Mouse (Mus musculus) brain, adult 10 weeks (tissue): Measurements from ENCODE around the gene Endou. TPM values are rescaled to one million over a fixed set of nuclear protein-coding genes. Genes with fewer than 3 reads are reported as not detected.

Experiments used
- polyA plus RNA-seq: library from polyadenylated mRNA; stranded (reverse); fragments of 350-450 nt; fragmentation: Illumina TruSeq; extraction: RNeasy Lipid Tissue Mini Kit (QIAGEN cat#74804); gene quantifications from one replicate; pipeline ENCODE4 v1.2.3, GENCODE M21; 2015; ENCODE audit warnings: low read depth, low replicate concordance

Endou gene
- 5.8 TPM for polyA plus RNA-seq

DNA sequence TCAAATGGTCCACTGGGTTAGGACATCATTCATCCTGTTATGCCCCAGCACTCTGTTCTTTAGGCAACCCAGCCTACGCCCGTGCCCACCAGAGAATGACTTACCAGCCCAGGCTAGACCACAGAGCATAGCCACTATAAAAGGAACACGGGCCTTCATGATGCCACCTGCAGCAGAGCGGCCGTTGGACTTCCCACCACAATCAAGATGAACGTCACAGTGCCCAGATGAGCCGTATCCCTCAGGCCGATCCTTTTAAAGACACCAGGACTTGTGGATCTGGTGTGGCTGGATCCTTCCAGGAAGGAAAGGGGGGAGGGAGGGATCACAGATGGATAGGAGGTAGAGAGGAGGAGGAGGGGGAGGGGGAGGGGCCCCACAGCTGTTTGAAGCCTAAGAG, at the start of gene Endou:
Endou (minus strand) TSS at position 229 of the 400 bp plus-strand sequence.

DNA sequence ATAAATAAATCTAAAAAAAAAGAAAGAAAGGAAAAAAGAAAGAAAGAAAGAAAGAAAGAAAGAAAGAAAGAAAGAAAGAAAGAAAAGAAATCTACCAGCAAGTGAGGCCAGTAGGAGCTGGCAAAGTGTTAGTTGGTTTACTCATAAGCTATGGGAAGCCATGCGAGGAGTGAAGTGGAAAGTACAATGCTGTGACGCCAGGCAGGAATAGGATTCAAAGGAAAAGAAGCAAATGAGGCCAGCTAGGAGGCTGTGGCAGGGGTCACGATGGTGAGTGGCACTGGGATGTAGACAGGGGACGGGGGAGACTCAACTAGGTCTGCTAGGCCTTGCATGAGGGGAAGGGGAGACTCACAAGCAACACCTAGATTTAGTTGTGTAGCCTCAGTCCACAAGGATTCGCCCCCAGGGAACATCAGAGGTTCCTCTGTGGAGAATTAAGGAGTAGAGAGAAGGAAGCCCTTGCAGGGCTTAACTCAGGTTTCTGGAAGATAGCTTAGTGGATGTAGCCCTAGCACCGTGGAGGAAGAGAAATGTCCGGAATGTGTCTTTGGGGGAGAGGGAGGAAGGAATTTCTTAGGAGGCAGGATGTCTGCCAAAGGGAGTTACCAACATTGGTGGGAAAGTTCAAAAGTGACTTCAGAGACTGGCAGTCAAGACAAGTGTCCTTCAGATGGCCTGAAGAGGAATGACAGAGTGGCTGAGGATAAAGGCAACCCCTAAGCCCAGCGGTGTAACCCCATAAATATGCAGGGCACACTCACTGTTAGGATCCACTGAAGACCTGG, 47.4 kb upstream of the Endou start, which contains the start of gene Slc48a1:
Slc48a1 (plus strand) TSS at position 210 of the 788 bp plus-strand sequence.

DNA sequence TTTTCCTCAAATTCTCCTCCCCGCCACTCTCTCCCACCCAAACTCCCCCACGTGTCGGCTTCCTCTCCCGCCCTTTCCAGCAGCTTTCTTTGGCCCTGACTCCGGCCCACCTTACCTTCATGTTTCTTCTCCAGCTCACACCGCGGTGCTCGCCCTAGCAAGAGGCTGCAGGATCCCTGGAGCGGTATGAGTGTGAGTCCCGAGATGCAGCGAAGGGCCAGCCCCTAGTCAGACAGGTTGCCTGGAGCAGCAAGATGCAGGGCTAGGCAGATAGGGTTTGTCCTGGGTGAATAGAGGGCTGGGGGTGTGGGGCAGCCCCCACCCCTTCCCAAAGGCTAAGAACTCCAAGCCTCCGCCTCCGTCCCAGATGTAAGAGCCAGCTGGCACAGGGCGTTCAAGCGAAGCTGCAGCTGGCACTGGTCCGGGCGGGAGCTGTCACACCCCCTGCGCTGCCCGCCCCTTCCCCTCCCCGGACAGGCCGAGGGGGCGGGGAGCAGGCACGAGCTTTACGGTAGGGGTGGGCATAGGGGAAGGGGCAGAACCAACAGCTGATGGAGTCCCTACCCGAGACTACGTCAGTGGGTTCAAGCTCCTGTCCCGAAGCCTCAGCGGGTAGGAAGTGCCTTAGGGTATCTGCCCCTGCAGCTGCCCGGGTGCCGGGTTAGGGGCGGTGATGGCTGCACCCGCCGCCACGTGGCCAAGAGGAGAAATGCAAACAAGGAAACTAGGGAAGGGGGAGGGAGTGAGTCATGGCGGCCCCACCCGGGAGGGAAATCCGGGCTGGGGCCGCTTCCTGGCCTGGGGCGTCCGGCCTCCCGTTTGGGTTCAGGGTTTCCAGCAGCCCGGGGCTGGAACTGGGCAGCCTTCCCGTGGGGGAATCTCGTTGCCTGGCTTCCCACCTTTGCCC, 36.4 kb upstream of the Endou start, which contains the start of gene Rapgef3:
Rapgef3 (minus strand) TSS at position 693 of the 907 bp plus-strand sequence.

DNA sequence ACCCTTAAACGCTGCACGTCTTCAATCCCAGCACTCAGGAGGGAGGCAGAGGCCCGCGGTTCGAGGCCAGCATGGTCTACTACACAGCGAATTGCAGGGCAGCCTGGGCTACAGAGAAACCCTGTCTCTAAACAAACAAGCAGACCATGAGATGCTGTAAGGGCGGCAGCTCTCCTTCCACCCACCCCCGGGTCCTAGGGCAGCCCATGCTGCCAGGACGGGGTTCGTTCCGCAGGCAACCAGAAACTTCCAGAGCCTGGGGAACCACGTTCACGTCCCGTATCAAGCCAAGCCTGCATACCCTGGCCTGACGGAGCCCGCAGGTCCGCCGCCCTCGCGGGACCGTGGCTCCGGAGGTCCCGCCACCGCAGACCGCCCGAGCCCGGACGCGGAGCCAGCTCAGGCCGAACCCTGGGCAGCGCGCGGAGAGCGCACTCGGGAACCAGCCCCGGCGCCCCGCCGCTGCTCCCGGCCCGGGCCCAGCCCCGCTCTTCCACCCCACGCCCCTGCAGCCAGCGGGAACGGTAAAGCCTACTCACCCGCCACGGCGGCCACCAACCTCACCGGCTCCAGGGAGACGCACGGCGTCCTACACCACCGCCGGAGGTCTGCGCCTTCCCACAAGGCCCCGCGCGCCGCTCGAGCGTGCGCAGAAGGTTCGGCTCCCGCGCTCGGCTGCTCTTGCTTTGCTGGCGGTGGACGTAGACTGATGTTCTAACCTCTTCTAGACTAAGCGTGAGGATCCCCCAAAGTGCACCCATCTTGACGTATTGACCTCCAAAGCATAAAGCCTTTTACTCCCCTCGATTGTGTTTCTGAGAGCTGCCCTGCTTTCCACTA, 25.7 kb downstream of the Endou start, which contains the start of gene Rpap3:
Rpap3 (minus strand) TSS at position 615 of the 840 bp plus-strand sequence.

Other genes with a start within 250 kb of the Endou start
- 26.2 TPM for gene Rpap3, start 25.5 kb downstream of the Endou start, polyA plus RNA-seq
- 26.4 TPM for gene Rapgef3, start 36.6 kb upstream of the Endou start, polyA plus RNA-seq
- 184 TPM for gene Slc48a1, start 47.2 kb upstream of the Endou start, polyA plus RNA-seq
- 26.7 TPM for gene Hdac7, start 113.2 kb upstream of the Endou start, polyA plus RNA-seq
- 0.31 TPM for gene Vdr, start 179.3 kb upstream of the Endou start, polyA plus RNA-seq
- gene Tmem106c, start 232.9 kb upstream of the Endou start, polyA plus RNA-seq: 48.7 TPM